Comparison of ENCODE assay signal across 6 mouse cellular contexts in genomic region chr2:51460896-51461295, GRCm38 (mm10).
"Had no signal": no experiment of that assay in that cellular context is flagged by ENCODE, and none has a peak within 500 bp of the region (broad histone marks: within the 10 kb centered on the region; RNA-seq: fewer than 3 reads in every experiment).

No protein-coding gene starts in this region.

- DNase-seq: kidney, adult 18-20 months; kidney, postnatal 14 days; lung, adult 2 months; lung, postnatal 36 days; right cerebral cortex, adult 18-20 months; right cerebral cortex, postnatal 25 days had no signal
